Mouse (Mus musculus) inflammation-experienced regulatory T-cells (primary cell): ENCODE measurements around the gene Shkbp1. TPM values are rescaled to one million over a fixed set of nuclear protein-coding genes. Genes with fewer than 3 reads are reported as not detected.

Source experiments
- polyA plus RNA-seq, 2 experiments: library from polyadenylated mRNA; unstranded; fragments of 100-300 nt; shearing (Covaris generic); gene quantifications; one replicate each; pipeline ENCODE4 v1.2.1; 2017

The Shkbp1 gene
- polyA plus RNA-seq: 10 to 100 TPM; 86.4 to 88.1 TPM

GRCm38 (mm10) chr7:27355745-27356240 is at the start of gene Shkbp1:
Shkbp1 (minus strand) TSS chr7:27356019.

GRCm38 (mm10) chr7:27356861-27357594 is 1.2 kb upstream of the Shkbp1 start, which contains the start of gene Gm20479:
Gm20479 (minus strand) TSS chr7:27357419.

GRCm38 (mm10) chr7:27337175-27337853 is 18.5 kb downstream of the Shkbp1 start, which contains the start of gene Ltbp4:
Ltbp4 (minus strand) TSS chr7:27337692.

Other genes with a start within 250 kb of the Shkbp1 start
- gene Cyp2f2, start 236.1 kb downstream of the Shkbp1 start, polyA plus RNA-seq: under 1 TPM; 0.31 to 0.57 TPM
- under 1 TPM in 1 of 2 experiments, not detected in 1; 0.16 TPM for gene Cyp2t4, start 202.3 kb downstream of the Shkbp1 start, polyA plus RNA-seq
- gene Egln2, start 189.2 kb downstream of the Shkbp1 start, polyA plus RNA-seq: 10 to 100 TPM; 64.1 to 68.4 TPM
- gene Rab4b, start 177.1 kb downstream of the Shkbp1 start, polyA plus RNA-seq: 100 to 1,000 TPM; 133 to 148 TPM
- under 1 TPM; 0.18 to 0.56 TPM for gene Gm21983, start 174.9 kb downstream of the Shkbp1 start, polyA plus RNA-seq
- gene Mia, start 174.9 kb downstream of the Shkbp1 start, polyA plus RNA-seq: under 1 TPM; 0.42 to 0.97 TPM
- 1 to 10 TPM; 1.4 to 2.9 TPM for gene BC024978, start 160.2 kb downstream of the Shkbp1 start, polyA plus RNA-seq
- gene Snrpa, start 159.7 kb downstream of the Shkbp1 start, polyA plus RNA-seq: 100 to 1,000 TPM; 106 to 112 TPM
- 10 to 100 TPM in 1 of 2 experiments, 1 to 10 TPM in 1; 9.9 to 14.2 TPM for gene Itpkc, start 127.4 kb downstream of the Shkbp1 start, polyA plus RNA-seq
- 10 to 100 TPM; 17.0 to 21.4 TPM for gene Coq8b, start 123.0 kb downstream of the Shkbp1 start, polyA plus RNA-seq
- 1 to 10 TPM; 1.7 to 1.9 TPM for gene Numbl, start 97.6 kb downstream of the Shkbp1 start, polyA plus RNA-seq
- gene Ltbp4, start 18.3 kb downstream of the Shkbp1 start, polyA plus RNA-seq: 1 to 10 TPM; 2.1 to 2.9 TPM
- gene Gm20479, start 1.4 kb upstream of the Shkbp1 start, polyA plus RNA-seq: 1 to 10 TPM in 1 of 2 experiments, not detected in 1; 1.6 TPM
- gene Sptbn4, start 91.7 kb upstream of the Shkbp1 start, polyA plus RNA-seq: 1 to 10 TPM in 1 of 2 experiments, under 1 TPM in 1; 0.43 to 1.0 TPM
- 10 to 100 TPM; 11.2 to 19.1 TPM for gene Blvrb, start 92.0 kb upstream of the Shkbp1 start, polyA plus RNA-seq
- 10 to 100 TPM; 40.0 to 41.1 TPM for gene Sertad3, start 117.7 kb upstream of the Shkbp1 start, polyA plus RNA-seq
- gene Sertad1, start 130.9 kb upstream of the Shkbp1 start, polyA plus RNA-seq: 10 to 100 TPM; 52.4 to 79.0 TPM
- gene Prx, start 143.3 kb upstream of the Shkbp1 start, polyA plus RNA-seq: 1 to 10 TPM in 1 of 2 experiments, under 1 TPM in 1; 0.34 to 2.8 TPM
- under 1 TPM; 0.28 to 0.34 TPM for gene Hipk4, start 167.2 kb upstream of the Shkbp1 start, polyA plus RNA-seq
- 100 to 1,000 TPM; 159 to 211 TPM for gene Pld3, start 197.2 kb upstream of the Shkbp1 start, polyA plus RNA-seq
- gene 2310022A10Rik, start 197.2 kb upstream of the Shkbp1 start, polyA plus RNA-seq: 10 to 100 TPM; 20.4 to 28.8 TPM
- 10 to 100 TPM; 74.8 to 82.4 TPM for gene Akt2, start 235.5 kb upstream of the Shkbp1 start, polyA plus RNA-seq